9 mouse cellular contexts compared by ENCODE assay signal in the genomic region with DNA sequence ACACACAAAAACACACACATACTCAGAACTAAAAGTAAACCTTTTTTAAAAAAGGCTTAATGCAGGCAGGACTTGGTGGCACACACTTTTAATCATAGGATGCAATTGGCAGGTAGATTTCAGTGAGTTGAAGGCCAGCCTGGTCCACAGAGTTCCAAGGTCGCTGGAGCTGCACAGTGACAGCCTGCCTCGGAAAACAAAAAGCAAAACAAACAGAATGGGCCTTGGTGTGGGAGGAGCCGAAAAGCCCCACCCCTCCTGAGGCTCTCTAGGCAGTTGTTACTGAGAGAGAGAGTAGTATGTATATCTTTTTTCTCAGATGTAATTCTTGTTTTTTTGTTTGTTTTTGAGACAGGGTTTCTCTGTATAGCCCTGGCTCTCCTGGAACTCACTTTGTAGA. TPM values are rescaled to one million over a fixed set of nuclear protein-coding genes. Genes with fewer than 3 reads are reported as not detected.
DNase-seq lines count a peak whose midpoint lies in the region; ATAC-seq lines count a peak whose summit lies in the region.
"Had no signal": no experiment of that assay in that cellular context is flagged by ENCODE, and none has a peak within 500 bp of the region (broad histone marks: within the 10 kb centered on the region; RNA-seq: fewer than 3 reads in every experiment).

No protein-coding gene starts in this region.

- peaks cover 25% of the 10 kb centered on the region for H3K4me1 ChIP-seq in neural tube, embryonic 13.5 days (replicated peaks)
- H3K4me1 ChIP-seq in embryonic facial prominence, embryonic 14.5 days (ENCODE audit: control insufficient read depth, insufficient read depth, low read length), result peaks cover 5% of the 10 kb centered on the region; the same call in 1 of the 2 replicates
- H3K4me1 ChIP-seq in limb, embryonic 13.5 days, result peaks cover 32% of the 10 kb centered on the region

- DNase-seq in neural tube, embryonic 10.5 days (ENCODE audit: extremely low spot score, low spot score), result no peak
- DNase-seq in embryonic facial prominence, embryonic 14.5 days (ENCODE audit: low spot score), result no peak
- DNase-seq in yolk sac, embryonic 10.5 days (ENCODE audit: low spot score), result peak; percentile 77
- no peak for DNase-seq in gastrocnemius, postnatal 4 days (ENCODE audit: low spot score in 2 of 2)
- no peak for DNase-seq in spleen, postnatal 36 days (ENCODE audit: low spot score in 2 of 2)
- DNase-seq: layer of hippocampus, postnatal 36 days had no signal

- peaks cover 44% of the 10 kb centered on the region for H3K36me3 ChIP-seq in neural tube, embryonic 13.5 days
- peaks cover 42% of the 10 kb centered on the region for H3K36me3 ChIP-seq in embryonic facial prominence, embryonic 14.5 days (ENCODE audit: control insufficient read depth, insufficient read depth, low read length)
- peaks cover 44% of the 10 kb centered on the region for H3K36me3 ChIP-seq in limb, embryonic 13.5 days

- no peak overlapping the region for H3K4me3 ChIP-seq in neural tube, embryonic 13.5 days
- H3K4me3 ChIP-seq in embryonic facial prominence, embryonic 14.5 days (ENCODE audit: low read depth, low read length), result no peak overlapping the region
- no peak overlapping the region for H3K4me3 ChIP-seq in limb, embryonic 13.5 days

- H3K4me2 ChIP-seq in neural tube, embryonic 13.5 days, result 0 out of 2 replicates have a peak overlapping the region, but pooled peaks have one; percentile 4
- H3K4me2 ChIP-seq in embryonic facial prominence, embryonic 14.5 days (ENCODE audit: low read depth, low read length), result 0 out of 2 replicates have a peak overlapping the region, but pooled peaks have one; percentile 26
- H3K4me2 ChIP-seq in limb, embryonic 13.5 days (replicated peaks), result peak overlapping the region; percentile 38

- 0 out of 2 replicates have a peak overlapping the region, but pooled peaks have one; percentile 8 for H3K9ac ChIP-seq in neural tube, embryonic 13.5 days
- H3K9ac ChIP-seq in embryonic facial prominence, embryonic 14.5 days (ENCODE audit: low read depth, low read length), result peak overlapping the region; percentile 30; the same call in 1 of the 2 replicates
- H3K9ac ChIP-seq in limb, embryonic 13.5 days, result peak overlapping the region; percentile 31; the same call in 1 of the 2 replicates

- peak overlapping the region; percentile 33; the same call in 1 of the 2 replicates for H3K27ac ChIP-seq in neural tube, embryonic 13.5 days (replicated peaks)
- no peak overlapping the region for H3K27ac ChIP-seq in embryonic facial prominence, embryonic 14.5 days (replicated peaks; ENCODE audit: low read depth, low read length)
- H3K27ac ChIP-seq in limb, embryonic 13.5 days, result no peak overlapping the region

- WGBS in neural tube, embryonic 13.5 days, result 28% methylated on average over 3 of the region's 3 CpGs
- WGBS in embryonic facial prominence, embryonic 14.5 days, result 16% methylated on average over 3 of the region's 3 CpGs
- WGBS in limb, embryonic 13.5 days, result 20% methylated on average over 3 of the region's 3 CpGs

- no peaks in the 10 kb centered on the region for H3K27me3 ChIP-seq in neural tube, embryonic 13.5 days
- H3K27me3 ChIP-seq in embryonic facial prominence, embryonic 14.5 days (replicated peaks; ENCODE audit: control insufficient read depth, insufficient read depth, low read length), result no peaks in the 10 kb centered on the region
- no peaks in the 10 kb centered on the region for H3K27me3 ChIP-seq in limb, embryonic 13.5 days

- ATAC-seq in neural tube, embryonic 13.5 days (ENCODE audit: low read depth), result no peak
- no peak for ATAC-seq in embryonic facial prominence, embryonic 14.5 days (ENCODE audit: low read depth)
- ATAC-seq in limb, embryonic 13.5 days (ENCODE audit: low FRiP score, low read depth), result no peak
- ATAC-seq: forebrain, embryonic 16.5 days had no signal

- H3K9me3 ChIP-seq in neural tube, embryonic 13.5 days, result no peaks in the 10 kb centered on the region
- H3K9me3 ChIP-seq in embryonic facial prominence, embryonic 14.5 days (ENCODE audit: control insufficient read depth, low read length), result no peaks in the 10 kb centered on the region
- no peaks in the 10 kb centered on the region for H3K9me3 ChIP-seq in limb, embryonic 13.5 days

RNA-seq across cellular contexts. Expression of a gene that starts 2.7 kb away (rescaled TPM):
- 3.2 and 3.4 TPM in 2 replicates for polyA plus RNA-seq in neural tube, embryonic 13.5 days (2015; fragmentation: Nextera tagmentation; extraction: Ambion mirVana)
- polyA plus RNA-seq in embryonic facial prominence, embryonic 14.5 days (2014; fragmentation: Nextera tagmentation; extraction: Ambion mirVana), result 2.5 and 3.2 TPM in 2 replicates
- polyA plus RNA-seq in limb, embryonic 13.5 days (2015; fragmentation: Nextera tagmentation; extraction: Ambion mirVana), result 2.9 and 4.0 TPM in 2 replicates
- total RNA-seq in gastrocnemius, postnatal 4 days (2021), result 1 to 10 TPM; 8.3 TPM

RNA-seq across cellular contexts. Expression of a gene that starts 4.7 kb away (rescaled TPM):
- polyA plus RNA-seq in neural tube, embryonic 13.5 days (2015; fragmentation: Nextera tagmentation; extraction: Ambion mirVana), result not detected in 2 replicates
- polyA plus RNA-seq in embryonic facial prominence, embryonic 14.5 days (2014; fragmentation: Nextera tagmentation; extraction: Ambion mirVana), result not detected in 2 replicates
- polyA plus RNA-seq in limb, embryonic 13.5 days (2015; fragmentation: Nextera tagmentation; extraction: Ambion mirVana), result not detected in 2 replicates
- 1 to 10 TPM; 3.8 to 5.4 TPM for total RNA-seq in gastrocnemius, postnatal 4 days (2021)
- polyA plus RNA-seq: forebrain, embryonic 16.5 days had no signal

RNA-seq across cellular contexts. Expression of a gene that starts 9.6 kb away (rescaled TPM):
- polyA plus RNA-seq in neural tube, embryonic 13.5 days (2015; fragmentation: Nextera tagmentation; extraction: Ambion mirVana), result 0.13 and 0.29 TPM in 2 replicates
- 1.2 and 1.5 TPM in 2 replicates for polyA plus RNA-seq in embryonic facial prominence, embryonic 14.5 days (2014; fragmentation: Nextera tagmentation; extraction: Ambion mirVana)
- 1.0 and 1.2 TPM in 2 replicates for polyA plus RNA-seq in limb, embryonic 13.5 days (2015; fragmentation: Nextera tagmentation; extraction: Ambion mirVana)
- total RNA-seq in gastrocnemius, postnatal 4 days (2021), result under 1 TPM; 0.17 to 0.36 TPM
- total RNA-seq: layer of hippocampus, postnatal 36 days had no signal
- polyA plus RNA-seq: forebrain, embryonic 16.5 days had no signal

RNA-seq across cellular contexts. Expression of a gene that starts 18.9 kb away (rescaled TPM):
- polyA plus RNA-seq in neural tube, embryonic 13.5 days (2015; fragmentation: Nextera tagmentation; extraction: Ambion mirVana), result 116 and 121 TPM in 2 replicates
- 209 and 236 TPM in 2 replicates for polyA plus RNA-seq in embryonic facial prominence, embryonic 14.5 days (2014; fragmentation: Nextera tagmentation; extraction: Ambion mirVana)
- polyA plus RNA-seq in limb, embryonic 13.5 days (2015; fragmentation: Nextera tagmentation; extraction: Ambion mirVana), result 215 TPM in 2 replicates
- 100 to 1,000 TPM; 182 to 199 TPM for total RNA-seq in gastrocnemius, postnatal 4 days (2021)

RNA-seq across cellular contexts. Expression of a gene that starts 24.6 kb away (rescaled TPM):
- 184 and 237 TPM in 2 replicates for polyA plus RNA-seq in neural tube, embryonic 13.5 days (2015; fragmentation: Nextera tagmentation; extraction: Ambion mirVana)
- 120 and 132 TPM in 2 replicates for polyA plus RNA-seq in embryonic facial prominence, embryonic 14.5 days (2014; fragmentation: Nextera tagmentation; extraction: Ambion mirVana)
- 167 and 170 TPM in 2 replicates for polyA plus RNA-seq in limb, embryonic 13.5 days (2015; fragmentation: Nextera tagmentation; extraction: Ambion mirVana)
- 10 to 100 TPM; 39.3 to 43.8 TPM for total RNA-seq in gastrocnemius, postnatal 4 days (2021)
